8 mouse cellular contexts compared by ENCODE assay signal in genomic region chr11:106998651-106999150, GRCm38 (mm10). TPM values are rescaled to one million over a fixed set of nuclear protein-coding genes. Genes with fewer than 3 reads are reported as not detected.
DNase-seq lines count a peak whose midpoint lies in the region; ATAC-seq and TF ChIP-seq lines count a peak whose summit lies in the region.

No protein-coding gene starts in this region.

- H3K36me3 ChIP-seq in forebrain, embryonic 13.5 days (ENCODE audit: poor library complexity, severe bottlenecking), result peaks cover 33% of the 10 kb centered on the region
- peaks cover 30% of the 10 kb centered on the region for H3K36me3 ChIP-seq in neural tube, embryonic 13.5 days

- H3K9me3 ChIP-seq in forebrain, embryonic 13.5 days (replicated peaks), result no peaks in the 10 kb centered on the region
- no peaks in the 10 kb centered on the region for H3K9me3 ChIP-seq in neural tube, embryonic 13.5 days

- H3K4me2 ChIP-seq in forebrain, embryonic 13.5 days, result peak overlapping the region; percentile 72
- peak overlapping the region; percentile 82 for H3K4me2 ChIP-seq in neural tube, embryonic 13.5 days

- DNase-seq in gastrocnemius, adult 2 months, result no peak
- DNase-seq in gastrocnemius, postnatal 14 days, result no peak
- peak; percentile 42 for DNase-seq in thymus, postnatal 0 days (ENCODE audit: low spot score)
- DNase-seq in thymus, postnatal 36 days, result no peak
- DNase-seq in left cerebral cortex, postnatal 36 days (ENCODE audit: low spot score in 2 of 2), result peak; percentile 40 to 44

- peak overlapping the region; percentile 95 for H3K9ac ChIP-seq in forebrain, embryonic 13.5 days
- H3K9ac ChIP-seq in neural tube, embryonic 13.5 days, result peak overlapping the region; percentile 85

- H3K4me3 ChIP-seq in gastrocnemius, adult 2 months, result peak overlapping the region; percentile 79
- peak overlapping the region; percentile 99 for H3K4me3 ChIP-seq in forebrain, embryonic 13.5 days
- H3K4me3 ChIP-seq in neural tube, embryonic 13.5 days, result peak overlapping the region; percentile 97

- peak; percentile 44 for ATAC-seq in forebrain, embryonic 13.5 days
- peak; percentile 57 for ATAC-seq in neural tube, embryonic 13.5 days (ENCODE audit: low read depth)
- no peak for ATAC-seq in megakaryocyte progenitor cell, adult 5-6 weeks (replicated peaks; ENCODE audit: poor library complexity)

- peak overlapping the region; percentile 94 for H3K27ac ChIP-seq in gastrocnemius, adult 2 months
- H3K27ac ChIP-seq in forebrain, embryonic 13.5 days, result peak overlapping the region; percentile 81
- H3K27ac ChIP-seq in neural tube, embryonic 13.5 days (replicated peaks), result peak overlapping the region; percentile 87

- WGBS in forebrain, embryonic 13.5 days, result under 1% methylated on average over 26 of the region's 26 CpGs
- under 1% methylated on average over 26 of the region's 26 CpGs for WGBS in neural tube, embryonic 13.5 days

- intact Hi-C loops in gastrocnemius, adult 2 months (cut with DNase I), result no loop called here
- intact Hi-C loops in gastrocnemius, postnatal 14 days (cut with DNase I; ENCODE audit: low total_unique reads), result no loop called here
- intact Hi-C loops in left cerebral cortex, postnatal 36 days (cut with DNase I), result loop anchor here (5.0 kb wide), 1 partner anchor 211 kb away; the partner anchor contains the start of genes Cep95 and Ddx5

- H3K27me3 ChIP-seq in forebrain, embryonic 13.5 days, result no peaks in the 10 kb centered on the region
- H3K27me3 ChIP-seq in neural tube, embryonic 13.5 days, result no peaks in the 10 kb centered on the region

- H3K4me1 ChIP-seq in forebrain, embryonic 13.5 days, result peaks cover 43% of the 10 kb centered on the region
- peaks cover 24% of the 10 kb centered on the region for H3K4me1 ChIP-seq in neural tube, embryonic 13.5 days (replicated peaks)

- no peak for TF ChIP-seq CTCF in gastrocnemius, adult 2 months (IDR thresholded peaks at IDR 0.05)

RNA-seq across cellular contexts. Expression of gene Kpna2, which starts 0.6 kb away (rescaled TPM):
- total RNA-seq in gastrocnemius, adult 2 months (2021), result 10 to 100 TPM; 13.2 to 16.2 TPM
- total RNA-seq in gastrocnemius, postnatal 14 days (2021), result 10 to 100 TPM; 12.3 to 21.9 TPM
- polyA plus RNA-seq in thymus, postnatal 0 days (2015; fragmentation: Nextera tagmentation; extraction: Ambion mirVana), result 427 and 439 TPM in 2 replicates
- polyA plus RNA-seq in forebrain, embryonic 13.5 days (2015; fragmentation: Nextera tagmentation; extraction: Ambion mirVana), result 481 and 506 TPM in 2 replicates
- 10 to 100 TPM; 23.0 to 34.0 TPM for total RNA-seq in left cerebral cortex, postnatal 36 days (2021)
- 165 and 181 TPM in 2 replicates for polyA plus RNA-seq in neural tube, embryonic 13.5 days (2015; fragmentation: Nextera tagmentation; extraction: Ambion mirVana)
- total RNA-seq in megakaryocyte progenitor cell, adult 5-6 weeks (2015), result 322 and 354 TPM in 2 replicates
- total RNA-seq in megakaryocyte progenitor cell, adult 5-6 weeks (2017), result 249 and 283 TPM in 2 replicates

RNA-seq across cellular contexts. Expression of gene 1810010H24Rik, which starts 26.8 kb away (rescaled TPM):
- total RNA-seq in gastrocnemius, adult 2 months (2021), result 1 to 10 TPM in 1 of 2 experiments, under 1 TPM in 1; 0.86 to 1.3 TPM
- 1 to 10 TPM; 1.4 to 2.1 TPM for total RNA-seq in gastrocnemius, postnatal 14 days (2021)
- 2.2 and 2.8 TPM in 2 replicates for polyA plus RNA-seq in thymus, postnatal 0 days (2015; fragmentation: Nextera tagmentation; extraction: Ambion mirVana)
- polyA plus RNA-seq in forebrain, embryonic 13.5 days (2015; fragmentation: Nextera tagmentation; extraction: Ambion mirVana), result 2.6 and 2.8 TPM in 2 replicates
- total RNA-seq in left cerebral cortex, postnatal 36 days (2021), result 1 to 10 TPM; 3.7 to 4.0 TPM
- polyA plus RNA-seq in neural tube, embryonic 13.5 days (2015; fragmentation: Nextera tagmentation; extraction: Ambion mirVana), result 6.6 TPM in 2 replicates
- not detected in 2 replicates for total RNA-seq in megakaryocyte progenitor cell, adult 5-6 weeks (2015)
- not detected in 2 replicates for total RNA-seq in megakaryocyte progenitor cell, adult 5-6 weeks (2017)

Comparison
In these comparisons a context has a peak if more than half of its experiments do, and no peak if none do; other contexts are left out.
1. DNase-seq: peak in thymus, postnatal 0 days (single experiment) and left cerebral cortex, postnatal 36 days (2 of 2); none in gastrocnemius, adult 2 months (single experiment), gastrocnemius, postnatal 14 days (single experiment) and thymus, postnatal 36 days (0 of 2).
2. RNA of gene Kpna2, which starts 0.6 kb away (total RNA-seq): 249 to 354 TPM in megakaryocyte progenitor cell, adult 5-6 weeks; 23.0 to 34.0 TPM in left cerebral cortex, postnatal 36 days, 12.3 to 21.9 TPM in gastrocnemius, postnatal 14 days and 13.2 to 16.2 TPM in gastrocnemius, adult 2 months; every median in the first group is over 4 times any median in the second.
3. Peak in every context shown above with its lines, with median percentiles within 50 percentile points of each other: H3K27ac ChIP-seq and H3K4me3 ChIP-seq.